Mouse (Mus musculus): ENCODE results near the gene Tecta. TPM values are rescaled to one million over a fixed set of nuclear protein-coding genes. Genes with fewer than 3 reads are reported as not detected.

The Tecta gene
- polyA plus RNA-seq, 1 experiment from 2014 or later, result 0.33 TPM

DNA sequence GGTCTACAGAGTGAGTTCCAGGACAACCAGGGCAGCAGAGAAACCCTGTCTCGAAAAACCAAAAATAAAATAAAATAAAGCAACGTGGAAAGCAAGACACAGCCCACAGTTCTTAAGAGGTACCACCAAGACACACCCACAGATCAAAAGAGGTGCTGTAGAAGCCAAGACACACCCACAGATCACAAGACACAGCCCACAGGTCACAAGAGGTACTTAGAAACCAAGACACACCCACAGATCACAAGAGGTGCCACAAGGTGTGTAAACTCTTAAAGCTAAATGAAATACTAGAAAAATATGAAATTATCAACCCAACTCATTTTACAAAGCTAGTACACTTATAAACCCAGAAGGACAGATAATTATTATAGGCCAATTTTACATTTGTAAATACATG, 23.9 kb upstream of the Tecta start:
- no peak overlapping the region for H3K27ac ChIP-seq (ENCODE audit: low read depth, low read length)
- H3K27me3 ChIP-seq (ENCODE audit: control insufficient read depth, insufficient read depth, low read length), result no peaks in the 10 kb centered on the region
- H3K9ac ChIP-seq (replicated peaks; ENCODE audit: low read depth, low read length), result no peak overlapping the region
- 89% methylated on average over 2 of the region's 2 CpGs for WGBS
- ATAC-seq (ENCODE audit: low read depth), result no peak
- peaks cover 6% of the 10 kb centered on the region for H3K36me3 ChIP-seq (ENCODE audit: control insufficient read depth, insufficient read depth, low read length)
- no peaks in the 10 kb centered on the region for H3K9me3 ChIP-seq (ENCODE audit: control insufficient read depth, low read length)
- H3K4me2 ChIP-seq (ENCODE audit: low read depth, low read length), result no peak overlapping the region
- H3K4me1 ChIP-seq (ENCODE audit: control insufficient read depth, insufficient read depth, low read length), result no peaks in the 10 kb centered on the region
- no peak overlapping the region for H3K4me3 ChIP-seq (ENCODE audit: low read depth, low read length)

- H3K4me3 ChIP-seq (ENCODE audit: low read depth, low read length), result no peak overlapping the region
- no peak overlapping the region for H3K4me2 ChIP-seq (ENCODE audit: low read depth, low read length)
- peaks cover 7% of the 10 kb centered on the region; the same call in 1 of the 2 replicates for H3K36me3 ChIP-seq (ENCODE audit: control insufficient read depth, insufficient read depth, low read length)
- no peaks in the 10 kb centered on the region for H3K9me3 ChIP-seq (ENCODE audit: control insufficient read depth, low read length)
- no peak overlapping the region for H3K27ac ChIP-seq (ENCODE audit: low read depth, low read length)
- no peaks in the 10 kb centered on the region for H3K27me3 ChIP-seq (ENCODE audit: control insufficient read depth, insufficient read depth, low read length)
- 79% methylated on average over 2 of the region's 2 CpGs for WGBS
- ATAC-seq (ENCODE audit: low read depth), result no peak
- no peak overlapping the region for H3K9ac ChIP-seq (replicated peaks; ENCODE audit: low read depth, low read length)
- H3K4me1 ChIP-seq (ENCODE audit: control insufficient read depth, insufficient read depth, low read length), result no peaks in the 10 kb centered on the region
Observed at GRCm38 (mm10) chr9:42419687-42420086, 20.0 kb upstream of the Tecta start.

- H3K4me2 ChIP-seq (ENCODE audit: low read depth, low read length), result no peak overlapping the region
- H3K36me3 ChIP-seq (ENCODE audit: control insufficient read depth, insufficient read depth, low read length), result peaks cover 9% of the 10 kb centered on the region; the same call in 1 of the 2 replicates
- no peak overlapping the region for H3K4me3 ChIP-seq (ENCODE audit: low read depth, low read length)
- no peak overlapping the region for H3K27ac ChIP-seq (ENCODE audit: low read depth, low read length)
- no peaks in the 10 kb centered on the region for H3K9me3 ChIP-seq (ENCODE audit: control insufficient read depth, low read length)
- H3K27me3 ChIP-seq (ENCODE audit: control insufficient read depth, insufficient read depth, low read length), result no peaks in the 10 kb centered on the region
- no peak for ATAC-seq (ENCODE audit: low read depth)
- no peaks in the 10 kb centered on the region for H3K4me1 ChIP-seq (ENCODE audit: control insufficient read depth, insufficient read depth, low read length)
- WGBS, result 87% methylated on average over 5 of the region's 5 CpGs
- H3K9ac ChIP-seq (replicated peaks; ENCODE audit: low read depth, low read length), result no peak overlapping the region
Observed at GRCm38 (mm10) chr9:42418786-42419185, 19.1 kb upstream of the Tecta start.

DNA sequence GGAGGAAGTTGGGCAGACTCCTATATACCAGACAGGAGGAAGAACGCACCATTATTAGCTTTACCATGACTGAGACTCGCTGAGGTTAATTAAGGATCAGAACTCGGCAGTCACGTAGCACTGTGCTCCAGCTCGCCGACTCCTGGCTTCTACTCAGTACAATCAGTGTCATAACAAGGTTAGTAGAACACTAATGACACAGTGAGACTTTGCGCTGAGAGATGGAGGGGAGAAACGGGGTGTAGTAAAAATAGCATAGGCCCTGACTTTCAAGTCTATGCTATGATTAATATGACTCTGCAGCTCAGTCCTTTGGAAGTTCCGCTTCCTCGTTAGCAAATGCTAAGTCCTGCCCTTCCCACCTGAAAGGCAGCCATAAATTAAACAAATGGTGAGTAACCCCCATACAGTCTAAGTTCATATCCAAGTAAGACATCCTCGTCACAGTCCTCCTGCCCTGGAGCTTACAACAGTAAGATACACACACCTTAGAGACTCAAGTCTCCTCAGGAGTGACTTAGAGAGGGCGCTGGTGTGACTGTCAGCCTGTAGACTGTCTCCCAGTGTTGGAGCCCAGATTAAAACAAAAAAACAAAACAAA, 17.7 kb upstream of the Tecta start:
- H3K36me3 ChIP-seq (ENCODE audit: control insufficient read depth, insufficient read depth, low read length), result peaks cover 9% of the 10 kb centered on the region; the same call in 1 of the 2 replicates
- H3K9ac ChIP-seq (replicated peaks; ENCODE audit: low read depth, low read length), result no peak overlapping the region
- ATAC-seq (ENCODE audit: low read depth), result no peak
- no peak overlapping the region for H3K27ac ChIP-seq (ENCODE audit: low read depth, low read length)
- no peaks in the 10 kb centered on the region for H3K4me1 ChIP-seq (ENCODE audit: control insufficient read depth, insufficient read depth, low read length)
- no peaks in the 10 kb centered on the region for H3K9me3 ChIP-seq (ENCODE audit: control insufficient read depth, low read length)
- no peak overlapping the region for H3K4me3 ChIP-seq (ENCODE audit: low read depth, low read length)
- WGBS, result 84% methylated on average over 12 of the region's 12 CpGs
- H3K4me2 ChIP-seq (ENCODE audit: low read depth, low read length), result no peak overlapping the region
- no peaks in the 10 kb centered on the region for H3K27me3 ChIP-seq (ENCODE audit: control insufficient read depth, insufficient read depth, low read length)

DNA sequence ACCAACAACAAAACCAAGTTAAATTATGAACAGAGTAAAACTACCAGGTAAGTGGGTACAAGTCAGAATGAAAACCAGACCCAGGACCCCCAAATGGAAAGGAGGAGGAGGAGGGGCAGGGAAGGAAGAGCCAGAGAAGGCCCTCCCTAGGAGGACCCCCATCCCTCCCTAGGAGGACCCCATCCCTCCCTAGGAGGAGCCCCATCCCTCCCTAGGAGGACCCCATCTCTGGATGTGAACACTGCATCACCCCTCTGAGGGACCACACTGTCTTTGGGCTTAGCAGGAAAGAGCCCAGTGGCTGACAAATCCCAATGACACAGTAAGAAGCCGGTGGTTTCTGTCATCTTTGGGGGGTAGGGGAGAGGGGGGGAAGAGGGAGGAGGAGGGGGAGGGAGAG, 15.5 kb upstream of the Tecta start:
- WGBS, result 33% methylated on average over 1 of the region's 1 CpGs
- no peaks in the 10 kb centered on the region for H3K9me3 ChIP-seq (ENCODE audit: control insufficient read depth, low read length)
- ATAC-seq (ENCODE audit: low read depth), result no peak
- no peak overlapping the region for H3K4me3 ChIP-seq (ENCODE audit: low read depth, low read length)
- H3K4me1 ChIP-seq (ENCODE audit: control insufficient read depth, insufficient read depth, low read length), result no peaks in the 10 kb centered on the region
- no peak overlapping the region for H3K9ac ChIP-seq (replicated peaks; ENCODE audit: low read depth, low read length)
- no peaks in the 10 kb centered on the region for H3K27me3 ChIP-seq (ENCODE audit: control insufficient read depth, insufficient read depth, low read length)
- 0 out of 2 replicates have a peak, but pooled peaks cover 3% of the 10 kb centered on the region for H3K36me3 ChIP-seq (ENCODE audit: control insufficient read depth, insufficient read depth, low read length)
- H3K27ac ChIP-seq (ENCODE audit: low read depth, low read length), result no peak overlapping the region
- H3K4me2 ChIP-seq (ENCODE audit: low read depth, low read length), result no peak overlapping the region

DNA sequence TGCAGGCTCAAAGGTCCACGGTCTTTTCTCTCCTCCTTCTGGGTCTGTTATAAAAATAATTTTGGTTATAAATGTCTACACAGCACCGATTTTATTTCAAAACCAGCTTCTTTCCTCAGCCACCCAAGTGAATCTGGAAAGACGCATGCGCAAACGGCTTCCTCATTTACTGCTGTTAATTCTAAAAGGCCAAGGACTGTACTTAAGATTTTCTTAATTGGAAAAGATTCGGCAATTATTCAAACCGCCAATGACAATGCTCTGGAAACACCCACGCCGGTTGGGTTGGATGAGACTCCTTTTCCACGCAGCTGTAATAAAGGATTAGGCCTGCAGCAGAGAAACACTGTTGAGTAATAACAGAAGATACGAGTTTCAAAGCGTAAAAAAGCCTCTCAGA, 13.6 kb upstream of the Tecta start:
- WGBS, result 56% methylated on average over 12 of the region's 12 CpGs
- Histone ChIP-seq H3K36me3 (ENCODE audit: control insufficient read depth, insufficient read depth, low read length) (0 out of 2 replicates have a peak, but pooled peaks cover 3% of the 10 kb centered on the region), H3K27me3 (ENCODE audit: control insufficient read depth, insufficient read depth, low read length) (no peaks in the 10 kb centered on the region), H3K9me3 (ENCODE audit: control insufficient read depth, low read length) (no peaks in the 10 kb centered on the region), H3K4me3 (ENCODE audit: low read depth, low read length) (no peak overlapping the region), H3K4me2 (ENCODE audit: low read depth, low read length) (no peak overlapping the region), H3K27ac (ENCODE audit: low read depth, low read length) (no peak overlapping the region), H3K4me1 (ENCODE audit: control insufficient read depth, insufficient read depth, low read length) (no peaks in the 10 kb centered on the region), H3K9ac (replicated peaks; ENCODE audit: low read depth, low read length) (no peak overlapping the region)
- no peak for ATAC-seq (ENCODE audit: low read depth)

DNA sequence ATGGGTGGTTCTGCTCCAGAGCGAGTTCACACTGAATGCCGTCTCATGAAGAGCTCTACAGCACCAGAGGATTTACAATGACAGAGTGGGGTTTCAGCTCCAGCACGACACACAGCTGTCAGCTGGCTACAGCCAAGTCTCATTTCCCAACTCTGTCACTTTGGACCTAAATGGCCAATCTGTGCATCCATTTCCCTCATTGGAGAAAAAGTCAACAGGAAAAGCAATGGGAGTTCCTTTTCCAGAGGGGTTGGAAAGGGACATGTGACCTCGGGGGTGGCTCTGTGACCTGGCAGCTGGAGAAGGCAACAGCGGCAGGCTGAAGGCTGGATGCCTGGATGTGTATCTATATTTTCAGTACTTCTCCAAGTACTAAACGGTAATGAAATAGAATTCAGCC, 11.6 kb upstream of the Tecta start:
- no peak overlapping the region for H3K4me2 ChIP-seq (ENCODE audit: low read depth, low read length)
- H3K27ac ChIP-seq (ENCODE audit: low read depth, low read length), result no peak overlapping the region
- H3K36me3 ChIP-seq (ENCODE audit: control insufficient read depth, insufficient read depth, low read length), result 0 out of 2 replicates have a peak, but pooled peaks cover 3% of the 10 kb centered on the region
- ATAC-seq (ENCODE audit: low read depth), result no peak
- no peaks in the 10 kb centered on the region for H3K4me1 ChIP-seq (ENCODE audit: control insufficient read depth, insufficient read depth, low read length)
- H3K4me3 ChIP-seq (ENCODE audit: low read depth, low read length), result no peak overlapping the region
- H3K27me3 ChIP-seq (ENCODE audit: control insufficient read depth, insufficient read depth, low read length), result no peaks in the 10 kb centered on the region
- no peak overlapping the region for H3K9ac ChIP-seq (replicated peaks; ENCODE audit: low read depth, low read length)
- no peaks in the 10 kb centered on the region for H3K9me3 ChIP-seq (ENCODE audit: control insufficient read depth, low read length)
- 86% methylated on average over 6 of the region's 6 CpGs for WGBS

- Histone ChIP-seq H3K27ac (ENCODE audit: low read depth, low read length) (no peak overlapping the region), H3K36me3 (ENCODE audit: control insufficient read depth, insufficient read depth, low read length) (no peaks in the 10 kb centered on the region), H3K4me1 (ENCODE audit: control insufficient read depth, insufficient read depth, low read length) (no peaks in the 10 kb centered on the region), H3K4me3 (ENCODE audit: low read depth, low read length) (no peak overlapping the region), H3K9ac (replicated peaks; ENCODE audit: low read depth, low read length) (no peak overlapping the region), H3K9me3 (ENCODE audit: control insufficient read depth, low read length) (no peaks in the 10 kb centered on the region), H3K4me2 (ENCODE audit: low read depth, low read length) (no peak overlapping the region), H3K27me3 (ENCODE audit: control insufficient read depth, insufficient read depth, low read length) (no peaks in the 10 kb centered on the region)
- ATAC-seq (ENCODE audit: low read depth), result no peak
- 80% methylated on average over 4 of the region's 4 CpGs for WGBS
Observed at GRCm38 (mm10) chr9:42405736-42406135, 6.0 kb upstream of the Tecta start.

DNA sequence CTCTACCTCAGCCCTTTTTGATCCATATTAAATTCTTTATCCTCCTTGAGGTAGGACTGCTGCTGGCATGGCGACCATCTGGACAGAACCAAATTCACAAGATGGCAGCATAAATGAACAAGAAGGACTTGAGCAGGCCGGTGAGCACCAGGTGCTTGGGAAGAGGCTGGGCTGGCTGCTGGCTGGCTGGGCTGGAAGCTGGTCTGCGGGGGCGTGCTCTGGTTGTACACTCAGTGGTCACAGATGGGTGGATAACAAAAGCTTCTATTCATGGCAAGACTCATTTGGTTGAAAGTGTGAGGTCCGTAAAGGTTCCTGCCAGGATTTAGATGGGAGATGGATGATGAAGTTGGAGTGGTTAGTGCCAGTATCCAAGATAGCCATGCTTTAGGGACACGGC, 1.8 kb upstream of the Tecta start:
- 55% methylated on average over 6 of the region's 6 CpGs for WGBS
- Histone ChIP-seq H3K4me2 (ENCODE audit: low read depth, low read length) (no peak overlapping the region), H3K36me3 (ENCODE audit: control insufficient read depth, insufficient read depth, low read length) (no peaks in the 10 kb centered on the region), H3K9me3 (ENCODE audit: control insufficient read depth, low read length) (no peaks in the 10 kb centered on the region), H3K27ac (ENCODE audit: low read depth, low read length) (no peak overlapping the region), H3K27me3 (ENCODE audit: control insufficient read depth, insufficient read depth, low read length) (no peaks in the 10 kb centered on the region), H3K4me3 (ENCODE audit: low read depth, low read length) (no peak overlapping the region), H3K9ac (replicated peaks; ENCODE audit: low read depth, low read length) (no peak overlapping the region), H3K4me1 (ENCODE audit: control insufficient read depth, insufficient read depth, low read length) (no peaks in the 10 kb centered on the region)
- ATAC-seq (ENCODE audit: low read depth), result no peak

Data from neural tube, embryonic 14.5 days (tissue).